Mouse (Mus musculus): Measurements from ENCODE around the gene Znhit3. TPM values are rescaled to one million over a fixed set of nuclear protein-coding genes. Genes with fewer than 3 reads are reported as not detected.

The Znhit3 gene
- total RNA-seq, 2 experiments from 2014 or later: 28.0 to 34.8 TPM

Small RNA genes within 50 kb of the gene (microRNA-seq; reads per million reads assigned to microRNA genes)
- gene Gm23564: 0 reads per million in 2 experiments

Other genes starting within 250 kb of the Znhit3 start
- 10 to 100 TPM; 17.0 to 17.2 TPM for gene Mrm1, start 96.9 kb downstream of the Znhit3 start, total RNA-seq (2021)
- 1 to 10 TPM; 7.2 to 7.6 TPM for gene Dhrs11, start 87.4 kb downstream of the Znhit3 start, total RNA-seq (2021)
- 10 to 100 TPM; 78.1 to 81.8 TPM for gene Ggnbp2, start 45.5 kb downstream of the Znhit3 start, total RNA-seq (2021)
- 10 to 100 TPM; 12.3 to 12.8 TPM for gene Myo19, start 36.2 kb downstream of the Znhit3 start, total RNA-seq (2021)
- gene Pigw, start 36.1 kb downstream of the Znhit3 start, total RNA-seq (2021): 1 to 10 TPM; 7.5 to 9.5 TPM
- 10 to 100 TPM; 75.6 to 99.5 TPM for gene Car4, start 41.4 kb upstream of the Znhit3 start, total RNA-seq (2021)
- 10 to 100 TPM; 92.5 to 99.8 TPM for gene Usp32, start 223.8 kb upstream of the Znhit3 start, total RNA-seq (2021)

Data from left cerebral cortex, postnatal 14 days (tissue).